Mouse (Mus musculus) embryonic facial prominence, embryonic 14.5 days (tissue): ENCODE results near the gene Ccl11. TPM values are rescaled to one million over a fixed set of nuclear protein-coding genes. Genes with fewer than 3 reads are reported as not detected.

Experiments used
- ATAC-seq: fragments of 200-750 bp; cut with Nextera tagmentation; 2 replicates; pipeline ENCODE4 v1.8.0; 2017; ENCODE audit warnings: low read depth, moderate number of reproducible peaks, moderate TSS enrichment
- DNase-seq: peaks from one replicate; pipeline ENCODE4 v3.0.0-alpha.2; 2015; ENCODE audit warnings: low spot score
- H3K27ac ChIP-seq: fragments of 300-500 bp; sonication (generic); replicated peaks from 2 replicates; pipeline ENCODE4 v1.5.1; 2014; ENCODE audit warnings: low read depth, mild to moderate bottlenecking, low read length, moderate library complexity
- H3K27me3 ChIP-seq: fragments of 300-500 bp; sonication (generic); replicated peaks from 2 replicates; pipeline ENCODE4 v1.6.1; 2014; ENCODE audit warnings: low read length; ENCODE audit not compliant: control insufficient read depth, insufficient read depth
- H3K36me3 ChIP-seq: fragments of 300-500 bp; sonication (generic); 2 replicates; pipeline ENCODE4 v1.6.1; 2014; ENCODE audit warnings: low read length, mixed read lengths; ENCODE audit not compliant: control insufficient read depth, insufficient read depth
- H3K4me1 ChIP-seq: fragments of 300-500 bp; sonication (generic); 2 replicates; pipeline ENCODE4 v1.6.1; 2014; ENCODE audit warnings: antibody characterized with exemption, low read length; ENCODE audit not compliant: control insufficient read depth, insufficient read depth
- H3K4me2 ChIP-seq: fragments of 300-500 bp; sonication (generic); 2 replicates; pipeline ENCODE4 v1.6.1; 2014; ENCODE audit warnings: low read depth, mild to moderate bottlenecking, low read length, moderate library complexity, mixed read lengths
- H3K4me3 ChIP-seq: fragments of 300-500 bp; sonication (generic); 2 replicates; pipeline ENCODE4 v1.5.1; 2014; ENCODE audit warnings: low read depth, mild to moderate bottlenecking, low read length
- H3K9ac ChIP-seq: fragments of 300-500 bp; sonication (generic); 2 replicates; pipeline ENCODE4 v1.6.1; 2014; ENCODE audit warnings: low read depth, mild to moderate bottlenecking, low read length, moderate library complexity, mixed read lengths
- H3K9me3 ChIP-seq: fragments of 300-500 bp; sonication (generic); 2 replicates; pipeline ENCODE4 v1.6.1; 2016; ENCODE audit warnings: low read length; ENCODE audit not compliant: control insufficient read depth
- WGBS: fragments of 180-500 bp; shearing (Covaris S2); extraction: QIAGEN DNeasy Blood & Tissue Kit; methylation state at CpG from one replicate; pipeline ENCODE4 v1.1.7; 2014; 5-methylcytosine and 5-hydroxymethylcytosine counted together
- polyA plus RNA-seq: library from polyadenylated mRNA; unstranded; fragments of >200 nt; fragmentation: Nextera tagmentation; extraction: Ambion mirVana; gene quantifications from 2 replicates; pipeline ENCODE4 v1.2.1, GENCODE M21; 2014

Ccl11 gene
- polyA plus RNA-seq, 1 experiment from 2014 or later = 5.8 TPM

DNA sequence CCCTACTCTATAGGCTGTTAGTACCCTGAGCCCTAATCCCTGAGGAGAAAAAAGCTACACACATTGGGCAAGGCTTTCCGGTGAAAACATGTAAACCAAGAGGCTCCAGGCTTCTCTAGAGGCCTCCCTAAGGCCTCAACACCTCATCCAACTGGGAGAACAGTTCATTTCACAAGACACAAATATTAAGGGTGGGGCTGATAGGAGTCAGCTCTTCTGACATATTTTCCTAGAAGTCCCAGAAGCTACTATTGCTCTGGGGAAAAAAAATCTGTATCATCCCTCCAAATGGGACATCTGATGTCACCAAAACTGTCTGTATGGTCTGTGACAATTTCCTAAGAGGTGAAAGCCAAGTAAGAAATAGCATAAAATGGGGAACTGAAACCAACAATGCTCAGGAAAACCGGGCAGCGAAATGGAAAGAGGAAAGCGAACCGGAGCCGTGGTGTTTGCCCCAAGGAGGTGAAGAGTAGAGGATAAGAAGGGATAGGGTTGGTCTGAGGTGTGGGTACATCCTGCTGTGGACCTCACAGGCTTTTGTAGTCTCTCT lies 35.0 kb upstream of the Ccl11 start:
- no peak overlapping the region for H3K9ac ChIP-seq
- H3K4me3 ChIP-seq = no peak overlapping the region
- ATAC-seq (no peak), DNase-seq (no peak)
- no peak overlapping the region for H3K4me2 ChIP-seq
- no peaks in the 10 kb centered on the region for H3K4me1 ChIP-seq
- no peaks in the 10 kb centered on the region for H3K36me3 ChIP-seq
- 89% methylated on average over 6 of the region's 6 CpGs for WGBS
- no peak overlapping the region for H3K27ac ChIP-seq
- H3K9me3 ChIP-seq = no peaks in the 10 kb centered on the region
- no peaks in the 10 kb centered on the region for H3K27me3 ChIP-seq

DNA sequence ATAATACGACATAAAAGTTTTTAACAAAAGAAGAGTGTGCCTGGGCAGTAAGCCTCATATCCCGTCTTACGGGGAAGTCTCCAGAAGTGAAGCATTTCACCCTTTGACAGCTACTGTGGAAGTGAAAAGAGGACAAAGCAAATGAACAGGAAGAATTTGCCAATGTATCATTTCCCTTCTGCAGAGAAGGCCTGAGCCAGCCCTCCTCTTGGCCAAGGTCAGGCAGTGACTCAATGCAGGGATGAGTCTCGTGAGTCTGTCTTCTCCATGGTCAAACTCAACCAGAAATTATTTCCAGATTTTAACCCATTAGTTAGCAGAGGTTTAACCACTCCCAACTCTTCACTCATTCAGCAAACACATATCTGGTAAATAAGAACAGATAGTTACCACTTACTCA lies 33.9 kb upstream of the Ccl11 start:
- 76% methylated on average over 4 of the region's 4 CpGs for WGBS
- H3K4me3 ChIP-seq = no peak overlapping the region
- no peak overlapping the region for H3K4me2 ChIP-seq
- H3K27me3 ChIP-seq = no peaks in the 10 kb centered on the region
- no peak overlapping the region for H3K9ac ChIP-seq
- H3K4me1 ChIP-seq = no peaks in the 10 kb centered on the region
- no peak overlapping the region for H3K27ac ChIP-seq
- no peaks in the 10 kb centered on the region for H3K9me3 ChIP-seq
- no peak for ATAC-seq
- DNase-seq = no peak
- H3K36me3 ChIP-seq = no peaks in the 10 kb centered on the region

DNA sequence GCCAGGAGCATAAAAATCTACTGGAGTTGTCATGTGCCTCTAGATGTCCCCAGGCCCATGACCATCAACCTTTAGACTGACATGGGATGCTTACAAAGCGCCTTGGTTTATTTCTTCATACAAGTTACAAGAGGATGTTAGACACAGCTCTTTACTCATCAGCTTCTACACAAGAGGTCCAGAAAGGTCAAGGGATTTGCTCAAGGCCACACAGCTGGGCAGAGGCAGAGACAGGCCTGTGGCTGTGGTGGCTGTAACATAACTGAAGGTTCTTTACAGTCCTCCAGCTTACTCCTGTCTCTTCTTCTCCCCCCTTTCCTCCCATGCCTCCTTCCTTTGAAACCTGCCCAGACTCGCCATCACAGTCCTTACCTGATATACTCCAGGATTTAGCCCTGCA lies 27.5 kb upstream of the Ccl11 start:
- H3K36me3 ChIP-seq = no peaks in the 10 kb centered on the region
- H3K9me3 ChIP-seq = no peaks in the 10 kb centered on the region
- no peak overlapping the region for H3K9ac ChIP-seq
- no peak overlapping the region for H3K27ac ChIP-seq
- 73% methylated on average over 2 of the region's 2 CpGs for WGBS
- H3K4me1 ChIP-seq = peaks cover 19% of the 10 kb centered on the region
- no peak overlapping the region for H3K4me3 ChIP-seq
- H3K4me2 ChIP-seq = no peak overlapping the region
- no peak for ATAC-seq
- no peak for DNase-seq
- no peaks in the 10 kb centered on the region for H3K27me3 ChIP-seq

- H3K4me3 ChIP-seq = no peak overlapping the region
- no peak overlapping the region for H3K4me2 ChIP-seq
- peak overlapping the region; percentile 77 for H3K27ac ChIP-seq
- H3K27me3 ChIP-seq = no peaks in the 10 kb centered on the region
- no peak for ATAC-seq
- H3K9me3 ChIP-seq = no peaks in the 10 kb centered on the region
- no peak overlapping the region for H3K9ac ChIP-seq
- no peaks in the 10 kb centered on the region for H3K36me3 ChIP-seq
- peaks cover 19% of the 10 kb centered on the region for H3K4me1 ChIP-seq
- no peak for DNase-seq
These were observed 25.5 kb upstream of the Ccl11 start for GRCm38 (mm10) chr11:82032136-82032535.

DNA sequence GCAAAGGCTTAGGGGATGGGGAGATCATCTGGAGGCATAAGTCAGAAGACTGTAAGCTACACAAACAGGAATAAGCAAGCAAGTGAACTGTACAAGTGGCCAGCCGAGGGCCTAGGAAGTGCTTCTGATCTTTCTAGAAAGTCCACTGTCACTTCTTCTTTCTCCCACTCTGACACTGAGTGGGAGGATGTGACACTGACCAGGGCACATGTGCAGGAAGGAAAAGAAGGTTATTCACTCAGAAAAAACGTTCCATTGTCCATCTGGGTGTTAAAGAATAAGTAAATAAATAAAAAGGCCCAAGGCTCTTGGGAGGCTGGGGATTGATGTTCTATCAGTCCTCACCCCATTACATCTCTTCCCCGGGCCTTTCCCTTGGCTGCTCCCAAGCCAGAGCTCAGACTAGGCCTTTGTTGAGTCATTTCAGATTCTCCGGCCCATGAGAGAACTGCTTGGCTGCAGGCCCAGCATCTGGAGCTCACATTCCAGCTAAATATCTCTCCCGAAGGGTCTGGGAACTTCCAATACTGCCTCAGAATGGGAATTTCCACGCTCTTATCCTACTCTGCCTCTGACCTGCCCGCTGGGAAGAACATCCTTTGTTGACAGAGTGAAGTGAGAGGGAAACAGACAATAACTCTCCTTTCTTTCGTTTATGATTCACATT lies 24.8 kb upstream of the Ccl11 start:
- Histone ChIP-seq H3K4me2 (no peak overlapping the region), H3K9ac (no peak overlapping the region), H3K4me3 (no peak overlapping the region), H3K27ac (peak overlapping the region; percentile 77), H3K36me3 (no peaks in the 10 kb centered on the region), H3K27me3 (no peaks in the 10 kb centered on the region), H3K4me1 (peaks cover 19% of the 10 kb centered on the region), H3K9me3 (no peaks in the 10 kb centered on the region)
- 25% methylated on average over 8 of the region's 8 CpGs for WGBS
- peak; percentile 93 for DNase-seq
- ATAC-seq = peak; percentile 83

- no peak overlapping the region for H3K4me3 ChIP-seq
- WGBS = 70% methylated on average over 7 of the region's 7 CpGs
- peaks cover 19% of the 10 kb centered on the region for H3K4me1 ChIP-seq
- H3K9ac ChIP-seq = no peak overlapping the region
- H3K27me3 ChIP-seq = no peaks in the 10 kb centered on the region
- H3K9me3 ChIP-seq = no peaks in the 10 kb centered on the region
- ATAC-seq = no peak
- no peak overlapping the region for H3K27ac ChIP-seq
- DNase-seq = no peak
- H3K36me3 ChIP-seq = no peaks in the 10 kb centered on the region
- no peak overlapping the region for H3K4me2 ChIP-seq
These were observed 23.2 kb upstream of the Ccl11 start for GRCm38 (mm10) chr11:82034446-82034845.

GRCm38 (mm10) chr11:82035356-82035755 lies 22.3 kb upstream of the Ccl11 start, which contains the start of gene Ccl2:
Gene Ccl2 (plus strand): TSS chr11:82035571.
- Histone ChIP-seq H3K4me1 (peaks cover 19% of the 10 kb centered on the region), H3K27me3 (no peaks in the 10 kb centered on the region), H3K36me3 (no peaks in the 10 kb centered on the region), H3K27ac (no peak within 1 kb of the TSS; the same call in 1 of the 2 replicates), H3K4me2 (no peak within 1 kb of the TSS), H3K9me3 (no peaks in the 10 kb centered on the region), H3K9ac (no peak within 1 kb of the TSS), H3K4me3 (no peak within 1 kb of the TSS)
- WGBS = 29% methylated on average over 5 of the region's 5 CpGs
- DNase-seq = peak; percentile 75
- peak; percentile 67; the same call in 1 of the 2 replicates for ATAC-seq

GRCm38 (mm10) chr11:82035857-82036256 lies 21.8 kb upstream of the Ccl11 start:
- no peak for DNase-seq
- H3K36me3 ChIP-seq = no peaks in the 10 kb centered on the region
- 91% methylated on average over 2 of the region's 2 CpGs for WGBS
- peaks cover 19% of the 10 kb centered on the region for H3K4me1 ChIP-seq
- H3K27me3 ChIP-seq = no peaks in the 10 kb centered on the region
- no peaks in the 10 kb centered on the region for H3K9me3 ChIP-seq
- no peak for ATAC-seq
- H3K27ac ChIP-seq = no peak overlapping the region; the same call in 1 of the 2 replicates
- no peak overlapping the region for H3K4me2 ChIP-seq
- H3K4me3 ChIP-seq = no peak overlapping the region
- H3K9ac ChIP-seq = no peak overlapping the region

DNA sequence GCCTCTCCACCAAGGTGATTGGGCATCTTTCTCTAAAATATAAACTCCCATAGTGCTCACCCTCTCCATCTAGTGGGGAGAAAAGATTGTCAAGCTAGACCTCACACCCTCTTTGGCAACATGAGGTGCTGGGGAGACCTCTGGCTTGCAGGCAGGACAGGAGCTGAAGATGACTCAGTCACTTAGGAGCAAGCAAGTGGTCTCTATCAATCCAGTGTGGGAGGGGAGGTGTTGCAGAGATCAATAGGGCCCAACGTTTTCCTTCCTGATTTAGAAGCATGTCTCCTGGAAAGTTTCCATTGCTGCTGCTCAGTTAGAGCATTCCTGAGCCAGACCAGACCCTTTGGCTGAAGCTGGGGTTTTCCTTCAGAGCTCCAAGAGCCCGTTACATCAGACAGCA lies 19.1 kb upstream of the Ccl11 start, which contains the start of gene Gm17268:
Gene Gm17268 (minus strand): TSS at position 28 of the 400 bp plus-strand sequence.
- H3K27me3 ChIP-seq = no peaks in the 10 kb centered on the region
- H3K27ac ChIP-seq = no peak within 1 kb of the TSS
- WGBS = 31% methylated on average over 2 of the region's 2 CpGs
- H3K4me3 ChIP-seq = no peak within 1 kb of the TSS
- H3K9me3 ChIP-seq = no peaks in the 10 kb centered on the region
- peaks cover 2% of the 10 kb centered on the region for H3K4me1 ChIP-seq
- no peak within 1 kb of the TSS for H3K9ac ChIP-seq
- ATAC-seq (no peak), DNase-seq (peak; percentile 65)
- H3K4me2 ChIP-seq = no peak within 1 kb of the TSS
- H3K36me3 ChIP-seq = no peaks in the 10 kb centered on the region
